Mouse (Mus musculus): Measurements from ENCODE around the gene Dicer1.
A peak's percentile ranks its signal among the peaks of the same experiment; 100 is the strongest.

Gene Dicer1

DNA sequence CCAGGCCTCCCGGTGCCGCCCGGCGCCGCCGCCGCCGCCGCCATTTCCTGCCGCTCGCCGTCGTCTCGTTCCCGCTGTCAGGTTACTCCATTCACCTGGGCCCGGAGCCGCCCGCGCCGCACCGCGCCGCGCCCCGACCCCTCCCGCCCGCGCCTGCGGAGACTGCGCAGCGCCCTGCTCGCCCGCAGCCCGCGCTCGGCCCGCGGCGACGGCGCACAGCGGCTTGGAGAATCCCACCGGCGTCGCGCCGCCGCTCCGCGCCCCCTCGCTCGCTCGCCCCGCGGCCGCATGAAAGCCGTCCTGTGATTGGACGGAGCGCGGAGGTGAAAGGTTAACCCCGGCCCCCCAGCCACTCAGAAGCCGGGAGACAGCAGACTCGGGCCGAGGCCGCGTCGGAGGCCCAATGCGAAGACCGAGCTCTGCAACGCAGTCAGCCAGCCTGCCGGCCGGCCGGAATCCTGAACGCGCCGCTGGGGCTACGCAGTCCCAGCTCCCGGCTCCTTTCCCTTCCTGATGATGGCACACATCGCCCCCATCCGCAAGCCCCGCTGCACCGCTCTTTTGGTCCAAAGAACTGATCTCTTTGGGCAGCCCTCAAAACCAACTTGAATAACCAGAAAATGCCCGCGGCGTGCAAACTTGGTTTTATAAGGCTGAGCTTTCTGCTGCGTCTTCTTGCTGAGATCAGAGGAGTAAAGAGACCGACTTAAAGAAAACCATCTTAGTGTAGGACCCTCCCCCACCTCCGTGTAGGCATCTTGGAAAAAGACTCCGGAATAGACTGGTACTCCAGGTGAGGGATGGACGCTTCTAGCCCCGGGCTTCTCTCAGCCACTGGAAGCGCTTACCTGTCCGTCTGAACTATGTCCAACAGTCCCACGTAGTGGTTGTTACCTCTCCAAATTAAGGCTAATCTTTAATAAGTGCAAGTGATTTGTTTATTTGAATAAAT is at the start of gene Dicer1:
Dicer1 (minus strand) TSS at position 139 of the 952 bp plus-strand sequence.
- DNase-seq (ENCODE audit: low spot score) = peak; percentile 99

DNA sequence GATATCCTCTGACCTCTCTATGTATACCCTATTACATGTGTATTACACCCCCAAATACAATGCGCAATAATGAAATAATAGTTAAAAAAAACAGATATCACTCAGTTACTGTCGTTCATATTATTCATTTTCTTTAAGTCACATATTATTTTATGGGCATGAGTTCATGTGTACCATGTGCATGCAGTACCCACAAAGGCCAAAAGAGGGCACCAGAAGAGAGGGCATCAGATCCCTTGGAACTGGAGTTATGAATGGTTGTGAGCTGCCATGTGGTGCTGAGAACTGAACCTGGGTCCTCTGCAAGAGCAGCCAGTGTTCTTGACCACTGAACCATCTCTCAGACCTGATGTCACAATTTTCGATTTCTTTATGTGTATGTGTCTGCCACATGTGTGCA is 47.6 kb upstream of the Dicer1 start:
- DNase-seq (ENCODE audit: low spot score) = no peak

DNA sequence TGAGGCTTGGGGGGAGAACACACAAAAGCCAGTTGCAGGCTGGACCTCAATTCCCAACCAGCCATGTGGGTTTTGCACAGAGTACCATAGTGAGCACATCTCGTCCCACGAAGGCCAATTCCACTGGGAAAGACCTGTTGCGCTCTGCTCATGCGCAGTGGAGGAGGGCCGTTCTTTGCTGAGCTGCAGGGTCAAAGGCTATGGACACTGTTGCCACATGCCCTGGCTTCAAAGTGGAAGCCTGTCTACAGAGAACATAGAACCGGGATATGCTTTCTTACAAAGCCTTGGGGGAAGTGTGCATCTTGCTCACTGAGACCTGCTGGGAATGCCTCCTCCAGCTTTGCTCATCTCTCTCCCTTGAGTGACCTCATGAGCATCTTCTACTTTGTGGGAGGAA is 46.2 kb upstream of the Dicer1 start:
- DNase-seq (ENCODE audit: low spot score) = no peak

DNA sequence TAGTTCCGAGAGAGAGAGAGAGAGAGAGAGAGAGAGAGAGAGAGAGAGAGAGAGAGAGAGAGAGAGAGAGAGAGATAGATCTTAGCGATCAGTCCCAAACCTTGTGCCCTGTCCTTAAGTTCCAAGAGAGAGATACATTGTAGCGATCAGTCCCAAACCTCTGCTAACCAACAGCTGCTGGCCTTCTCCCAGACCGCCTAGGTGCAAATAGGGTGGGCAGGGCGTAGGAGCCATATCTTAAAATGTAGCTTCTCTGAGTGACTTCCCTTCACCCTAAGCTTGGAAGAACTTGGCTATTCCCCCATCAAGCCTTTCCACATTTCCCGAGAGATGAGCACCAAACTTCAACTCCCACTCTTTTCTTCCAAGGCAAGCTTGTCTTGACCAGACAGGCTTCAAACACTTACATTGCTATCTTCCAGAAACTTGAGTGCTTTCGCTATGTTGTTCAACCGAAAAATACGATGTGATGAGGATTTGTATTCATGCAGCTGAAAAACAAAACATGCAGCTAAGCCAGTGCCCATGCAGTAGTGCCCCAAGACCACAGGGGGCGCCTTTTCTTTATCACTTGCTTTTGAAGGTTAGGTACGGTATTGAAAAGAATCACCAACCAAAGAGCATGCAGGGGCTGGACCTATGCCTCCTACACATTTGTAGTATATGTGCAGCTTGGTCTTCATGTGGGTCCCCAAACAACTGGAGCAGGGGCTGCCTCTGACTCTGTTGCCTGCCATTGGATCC is 45.1 kb upstream of the Dicer1 start:
- DNase-seq (ENCODE audit: low spot score) = no peak

DNA sequence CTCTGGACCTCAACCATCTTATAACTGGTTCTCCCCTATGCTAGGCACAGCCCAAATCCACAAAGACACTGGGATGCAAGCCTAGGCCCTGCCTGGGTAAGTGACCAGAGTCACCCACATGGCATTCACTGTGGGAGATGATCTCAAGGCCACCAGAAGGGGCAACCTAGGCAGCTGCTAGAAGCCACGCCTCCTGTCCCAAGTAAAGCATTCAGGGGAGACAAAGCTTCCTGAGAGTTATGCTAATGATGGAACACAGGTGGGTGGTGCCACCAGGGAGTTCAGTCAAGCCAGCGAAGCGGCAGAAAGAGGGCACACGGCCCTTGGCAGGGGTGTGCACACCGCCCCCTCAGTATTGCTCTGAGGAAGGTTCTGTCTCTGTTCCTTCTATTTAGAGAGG is 43.2 kb upstream of the Dicer1 start:
- DNase-seq (ENCODE audit: low spot score) = no peak

DNA sequence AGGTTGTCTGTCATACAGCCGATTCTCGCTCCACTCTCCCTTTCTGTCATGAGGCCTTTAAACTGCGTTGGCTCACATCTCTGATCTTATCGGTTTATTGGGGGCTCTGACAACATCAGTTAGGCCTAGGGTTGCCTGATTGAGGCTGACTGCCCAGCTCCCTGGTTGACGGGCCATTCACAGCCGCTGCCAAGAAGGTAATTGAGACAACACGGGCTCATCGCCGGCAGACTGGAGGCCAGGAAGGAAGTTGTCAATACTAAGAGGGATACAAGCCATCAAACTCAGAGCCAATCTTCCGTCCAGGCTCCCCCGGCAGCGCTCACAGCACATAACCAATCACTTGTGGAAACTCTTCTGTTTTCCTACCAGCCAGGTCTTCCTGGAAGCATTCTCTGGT is 41.7 kb upstream of the Dicer1 start:
- no peak for DNase-seq (ENCODE audit: low spot score)

DNA sequence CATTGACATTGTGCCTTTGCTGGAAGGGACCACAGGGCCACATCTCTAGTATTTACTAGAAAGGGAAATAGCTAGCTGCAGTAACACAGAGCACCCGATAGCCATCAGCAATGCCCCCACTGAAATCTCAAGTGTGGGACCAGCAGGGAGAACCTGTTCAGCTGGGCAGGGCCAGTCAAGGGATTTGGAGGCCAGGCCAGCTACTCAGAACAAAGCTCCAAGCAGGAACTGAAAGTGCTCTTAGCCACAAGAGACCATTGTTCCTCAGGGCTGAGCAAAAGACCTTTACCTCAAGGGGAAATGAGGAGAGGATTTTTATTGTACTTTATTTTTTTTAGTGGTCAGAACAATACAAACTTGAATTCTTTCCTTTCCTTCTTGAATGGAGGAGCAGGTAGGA is 25.9 kb upstream of the Dicer1 start:
- peak; percentile 18 for DNase-seq (ENCODE audit: low spot score)

DNA sequence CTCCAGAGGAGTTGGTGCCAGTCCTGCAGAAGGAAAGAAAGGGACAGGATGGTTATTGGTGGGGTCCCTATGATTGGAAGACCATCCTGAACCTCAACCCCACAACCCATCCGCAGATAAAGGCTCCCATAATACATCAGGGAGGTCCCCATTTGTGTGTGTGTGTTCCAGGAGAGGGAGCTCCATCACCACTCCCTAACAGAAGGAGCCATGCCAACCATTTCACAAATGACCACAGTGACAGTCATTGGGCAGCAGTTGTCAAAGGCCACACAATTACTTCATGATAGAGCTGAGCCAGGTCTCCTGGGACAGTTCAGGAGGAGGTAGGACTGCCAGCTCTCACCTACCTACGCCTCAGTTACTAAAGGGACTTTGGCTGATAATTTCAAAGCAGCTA is 20.2 kb upstream of the Dicer1 start:
- no peak for DNase-seq (ENCODE audit: low spot score)

DNA sequence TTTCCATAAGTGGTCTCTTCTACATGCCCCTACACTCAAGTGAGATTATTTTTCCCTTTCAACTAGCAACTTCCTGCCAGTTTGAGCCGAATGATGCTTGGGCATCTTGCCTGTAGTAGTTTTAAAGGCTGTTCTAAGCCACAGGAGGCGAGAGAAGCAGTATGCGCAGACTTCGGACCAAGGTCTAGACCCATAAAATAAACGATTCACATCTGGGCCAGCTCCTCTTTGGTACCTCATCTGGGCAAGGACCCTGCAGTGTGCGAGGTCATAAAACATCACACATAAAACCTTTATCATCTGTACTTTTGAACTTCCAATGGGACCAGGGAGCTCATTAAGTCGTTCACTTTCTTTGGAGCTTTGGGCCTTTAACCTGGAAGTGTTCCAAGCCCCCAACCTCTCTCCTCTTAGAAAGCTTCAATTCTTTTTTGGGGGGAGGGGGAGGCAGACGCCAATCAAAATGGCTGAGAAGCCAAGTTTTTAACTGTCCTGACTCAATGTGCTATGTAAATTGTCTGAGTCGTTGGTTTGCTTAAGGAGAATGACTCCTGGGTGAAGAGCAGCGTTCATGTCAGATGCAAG is 17.5 kb upstream of the Dicer1 start:
- no peak for DNase-seq (ENCODE audit: low spot score)

DNA sequence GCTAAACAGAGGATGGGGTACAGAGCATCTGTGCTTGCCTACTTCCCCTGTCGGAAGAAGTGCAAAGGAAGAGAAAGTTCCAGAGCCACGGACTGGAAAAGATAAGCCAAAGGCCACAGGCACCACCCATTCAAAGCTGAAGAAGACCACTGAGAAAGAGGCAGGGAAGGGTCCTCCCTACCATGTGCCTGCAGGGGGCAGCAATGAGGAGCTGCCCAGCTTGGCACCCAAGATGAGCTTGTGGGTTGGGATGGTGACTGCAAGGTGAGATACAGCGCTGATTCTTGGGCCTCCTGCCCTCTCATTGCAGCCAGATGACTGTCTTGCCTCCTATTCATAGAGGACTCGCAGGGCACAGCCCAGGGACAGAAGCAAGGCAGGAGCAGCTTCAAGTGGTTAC is 15.4 kb upstream of the Dicer1 start:
- DNase-seq (ENCODE audit: low spot score) = no peak

DNA sequence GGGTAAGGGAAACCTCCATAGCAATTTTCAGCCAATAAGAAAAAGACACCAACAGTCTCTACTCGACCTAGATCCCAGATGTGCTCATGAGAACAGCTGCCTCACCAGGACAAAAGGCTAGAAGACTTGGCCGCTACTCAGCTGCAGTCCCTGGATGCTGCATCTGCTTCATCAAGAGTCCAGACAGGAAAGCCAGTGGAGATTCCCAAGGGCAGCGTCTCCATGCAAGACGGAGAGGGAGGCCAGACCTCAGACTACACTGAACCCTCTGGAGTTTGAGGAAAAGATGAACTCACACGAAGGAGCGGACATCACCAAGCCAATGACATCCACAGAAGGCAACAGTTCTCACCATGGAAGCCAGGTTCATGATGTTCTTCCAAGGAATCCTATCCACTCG is 14.0 kb upstream of the Dicer1 start:
- no peak for DNase-seq (ENCODE audit: low spot score)

DNA sequence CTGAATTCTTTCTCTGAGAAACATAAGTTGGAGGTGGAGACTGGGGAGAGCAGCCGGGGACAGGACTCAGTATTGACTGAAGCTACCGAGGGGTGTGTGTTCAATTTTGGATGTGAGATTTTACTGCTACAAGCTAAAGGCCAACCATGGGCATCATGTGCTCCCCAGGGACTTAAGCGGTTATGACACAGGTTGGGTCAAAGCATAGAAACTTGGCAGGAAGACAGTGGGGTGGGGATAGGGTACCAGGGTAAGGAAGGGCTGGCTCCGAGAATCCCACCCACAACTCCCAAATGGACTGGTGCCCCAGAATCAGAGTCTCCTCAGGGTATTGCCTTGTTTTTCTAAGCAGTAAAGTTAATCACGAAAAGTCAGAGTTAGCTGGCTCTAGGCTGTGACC is 13.4 kb upstream of the Dicer1 start:
- DNase-seq (ENCODE audit: low spot score) = no peak

DNA sequence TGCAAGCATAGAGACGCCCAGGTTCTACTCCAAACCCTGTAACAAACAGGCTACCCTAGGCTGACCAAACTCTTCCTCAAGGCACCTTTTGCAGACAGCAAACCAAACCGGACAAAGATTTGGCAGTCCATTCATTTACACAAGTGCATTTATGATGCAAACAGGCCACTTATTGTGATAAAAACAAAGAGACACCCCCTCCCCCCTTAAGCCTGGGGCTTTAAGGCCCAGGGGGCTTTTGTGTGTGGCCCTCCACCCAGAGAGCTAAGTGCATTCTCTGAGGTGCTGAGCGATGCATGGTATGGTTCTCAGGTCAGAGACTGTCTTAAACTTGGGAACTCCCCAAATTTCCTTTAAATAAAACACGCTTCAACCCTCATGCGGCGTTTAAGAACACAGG is 12.2 kb upstream of the Dicer1 start:
- DNase-seq (ENCODE audit: low spot score) = no peak

DNA sequence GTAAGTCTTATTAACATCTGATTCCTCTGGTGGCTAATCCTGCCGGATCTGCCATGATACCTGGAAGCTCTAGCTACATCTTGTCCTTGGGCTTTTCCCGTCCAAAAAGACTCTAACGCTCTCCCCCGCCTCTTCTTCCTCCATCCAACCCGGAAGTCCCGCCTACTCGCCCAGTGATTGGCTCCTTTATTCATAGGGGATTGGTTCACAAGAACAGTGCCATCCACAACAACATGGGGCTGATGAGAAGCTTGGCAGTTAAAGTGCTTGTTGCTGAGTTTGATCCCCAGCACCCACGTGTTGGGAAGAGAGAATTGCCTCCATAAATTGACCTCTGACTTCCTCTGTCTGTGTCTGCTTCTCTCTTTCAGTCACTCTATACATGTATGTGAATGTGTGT is 9.7 kb upstream of the Dicer1 start:
- no peak for DNase-seq (ENCODE audit: low spot score)

DNA sequence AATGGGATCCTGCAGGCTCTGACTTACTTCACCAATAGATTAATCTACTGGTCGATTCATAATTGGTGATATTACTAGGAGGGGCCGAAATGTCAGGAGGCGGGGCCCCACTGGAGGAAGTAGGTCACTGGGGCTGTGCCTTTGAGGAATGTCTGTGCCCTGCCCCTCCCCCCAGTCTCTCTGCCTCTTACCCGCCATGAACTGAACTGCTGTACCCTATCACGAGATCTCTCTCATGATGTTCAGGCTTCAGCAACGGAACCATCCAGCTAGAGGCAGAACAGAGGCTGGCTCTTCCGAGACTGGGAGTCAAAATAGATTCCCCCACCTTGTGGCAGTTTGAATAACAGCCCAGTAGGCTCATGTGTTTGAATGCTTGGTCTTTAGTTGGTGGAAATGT is 6.3 kb upstream of the Dicer1 start:
- DNase-seq (ENCODE audit: low spot score) = no peak

DNA sequence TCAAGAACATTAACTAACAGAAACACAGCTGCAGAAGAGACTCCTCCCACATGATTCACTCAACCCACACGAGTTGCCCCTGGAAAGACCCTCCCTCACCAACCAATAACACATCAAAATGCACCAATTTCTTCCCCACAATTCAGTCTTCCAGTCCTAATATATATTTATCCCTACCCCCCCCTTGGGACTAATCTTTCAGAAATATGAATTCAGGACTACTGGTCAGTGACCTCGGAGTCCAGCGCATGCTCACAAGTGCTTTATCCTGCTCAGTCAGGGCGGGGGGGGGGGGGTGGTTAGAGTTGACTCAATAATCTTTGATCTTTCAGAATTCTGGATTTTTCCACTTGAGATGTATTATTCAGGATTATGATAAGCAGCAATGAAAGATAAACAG is 1.9 kb upstream of the Dicer1 start:
- no peak for DNase-seq (ENCODE audit: low spot score)

DNA sequence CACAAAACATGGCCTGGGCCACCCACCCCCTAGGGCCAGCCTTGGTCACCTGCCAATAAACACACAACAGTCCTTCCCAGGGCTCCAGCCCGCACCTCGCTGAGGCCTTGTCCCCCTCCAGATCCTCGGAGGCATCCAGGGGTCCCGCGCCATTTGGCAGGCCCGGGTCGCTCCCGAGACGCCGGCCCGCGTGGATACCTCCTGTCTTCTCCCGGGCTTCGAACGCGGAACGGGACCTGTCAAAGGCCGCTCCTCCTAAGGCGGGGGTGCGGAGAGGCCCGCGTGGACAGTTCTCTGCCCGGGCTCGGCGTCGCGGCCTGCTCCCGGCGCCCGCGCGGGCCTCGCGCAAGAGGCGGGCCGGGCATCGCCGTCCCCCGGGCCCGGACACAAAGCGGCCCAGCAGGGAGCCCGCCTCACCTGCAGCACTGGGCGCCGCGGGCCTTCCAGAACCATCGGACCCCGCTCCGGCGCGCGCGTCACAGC is 380 bp downstream of the Dicer1 start:
- no peak for DNase-seq (ENCODE audit: low spot score)

DNA sequence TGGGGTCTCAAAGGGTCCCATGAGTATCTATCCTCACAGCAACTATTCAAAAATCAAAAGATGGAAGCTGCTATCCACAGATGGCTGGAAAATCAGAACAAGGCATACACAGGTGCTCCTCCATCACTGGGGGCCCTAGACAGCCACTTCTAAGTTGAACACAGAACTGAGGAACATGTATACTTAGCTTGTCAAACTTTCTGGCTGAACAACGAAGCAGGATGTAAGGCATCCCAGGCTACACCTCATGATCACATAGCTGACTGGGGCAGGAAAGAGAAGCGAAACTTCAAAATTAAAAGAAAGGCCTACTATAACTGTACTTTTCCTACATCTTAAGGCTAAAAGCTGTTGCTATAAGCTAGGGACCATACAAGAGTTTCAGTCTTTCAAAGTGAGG is 2.8 kb downstream of the Dicer1 start:
- no peak for DNase-seq (ENCODE audit: low spot score)

DNA sequence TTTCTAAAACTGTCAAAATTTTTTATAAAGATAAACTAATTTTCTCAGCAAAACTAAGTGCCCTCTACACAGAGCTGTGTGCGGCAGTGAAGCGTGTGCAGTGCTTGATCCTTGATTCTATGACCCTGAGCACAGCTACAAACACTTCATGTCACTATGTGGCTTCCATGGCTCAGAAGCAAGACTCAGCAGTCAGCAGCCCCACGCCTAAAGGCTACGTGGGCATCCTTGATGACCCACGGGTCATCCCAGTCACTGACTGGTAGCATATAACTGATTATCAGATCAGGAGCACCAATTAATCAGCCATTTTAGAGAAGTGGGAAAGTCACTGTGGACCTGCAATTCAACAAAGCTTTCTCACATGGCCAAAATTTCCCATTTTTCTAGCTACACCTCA is 4.5 kb downstream of the Dicer1 start:
- no peak for DNase-seq (ENCODE audit: low spot score)

DNA sequence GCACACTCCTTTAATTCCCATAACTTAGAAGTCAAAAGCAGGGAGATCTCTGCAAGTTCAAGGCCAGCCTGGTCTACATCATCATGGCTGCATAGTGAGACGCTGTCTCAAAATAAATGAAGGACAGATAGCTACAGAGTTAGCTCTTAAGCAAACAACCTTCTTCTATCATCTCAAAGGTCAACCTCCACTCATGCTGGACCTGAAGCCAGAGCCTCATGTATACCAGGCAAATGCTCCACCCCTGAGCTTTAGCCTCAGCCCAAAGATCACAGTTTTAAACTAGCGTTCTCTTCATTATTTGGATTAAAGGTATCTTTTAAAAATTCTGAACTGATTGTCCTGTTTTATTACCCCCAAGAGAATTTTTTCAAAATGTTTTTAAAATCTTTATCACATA is 5.2 kb downstream of the Dicer1 start:
- DNase-seq (ENCODE audit: low spot score) = no peak

DNA sequence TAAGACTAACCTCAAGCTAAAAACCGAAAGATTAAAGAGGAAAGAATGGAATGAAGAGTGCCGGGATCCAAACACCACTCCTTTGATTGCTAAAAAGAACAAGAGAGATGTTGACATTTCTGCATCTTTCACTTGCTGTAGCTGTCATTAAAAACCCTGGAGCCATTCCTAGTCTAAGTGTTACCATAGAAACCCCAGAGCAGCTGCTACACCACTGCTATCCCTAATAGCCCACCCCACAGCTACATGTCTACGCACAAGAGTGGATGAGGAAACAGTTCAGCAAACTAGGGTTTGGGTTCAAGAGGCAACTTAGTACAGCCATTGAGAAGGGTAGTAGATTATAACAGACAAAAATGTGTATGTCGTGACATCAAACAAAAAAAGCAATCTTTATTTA is 8.1 kb downstream of the Dicer1 start:
- no peak for DNase-seq (ENCODE audit: low spot score)

DNA sequence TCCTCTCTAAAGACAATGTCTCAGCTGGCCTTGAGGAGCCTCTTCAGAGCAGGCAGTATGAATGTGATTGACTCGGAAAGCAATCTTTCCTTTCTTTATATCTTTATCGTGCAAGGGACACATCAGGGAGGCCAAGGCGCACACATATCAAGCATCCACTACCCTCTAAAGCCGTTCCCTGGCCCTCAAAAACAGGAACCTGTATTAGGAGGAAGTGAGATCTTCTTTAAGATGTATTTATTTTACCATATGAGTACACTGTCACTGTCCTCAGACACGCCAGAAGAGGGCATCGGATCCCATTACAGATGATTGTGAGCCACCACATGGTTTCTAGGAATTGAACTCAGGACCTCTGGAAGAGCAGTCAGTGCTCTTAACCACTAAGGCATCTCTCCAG is 9.5 kb downstream of the Dicer1 start:
- DNase-seq (ENCODE audit: low spot score) = no peak

All from urinary bladder, postnatal 25 days (tissue).